Mouse (Mus musculus) neural tube, embryonic 14.5 days (tissue): Measurements from ENCODE around the gene Psd4. TPM values are rescaled to one million over a fixed set of nuclear protein-coding genes. Genes with fewer than 3 reads are reported as not detected.

ENCODE experiments used
- ATAC-seq: fragments of 200-750 bp; cut with Nextera tagmentation; 2 replicates; pipeline ENCODE4 v1.8.0; 2017; ENCODE audit warnings: low read depth, mild to moderate bottlenecking, moderate TSS enrichment, moderate library complexity
- H3K27ac ChIP-seq: fragments of 300-500 bp; sonication (generic); 2 replicates; pipeline ENCODE4 v1.5.1; 2014; ENCODE audit warnings: low read depth, mild to moderate bottlenecking, control low read depth, low read length, moderate library complexity, mixed read lengths
- H3K27me3 ChIP-seq: fragments of 300-500 bp; sonication (generic); 2 replicates; pipeline ENCODE4 v1.6.1; 2014; ENCODE audit warnings: low read length; ENCODE audit not compliant: control insufficient read depth, insufficient read depth
- H3K36me3 ChIP-seq: fragments of 300-500 bp; sonication (generic); 2 replicates; pipeline ENCODE4 v1.6.1; 2014; ENCODE audit warnings: low read length, mixed read lengths; ENCODE audit not compliant: control insufficient read depth, insufficient read depth
- H3K4me1 ChIP-seq: fragments of 300-500 bp; sonication (generic); 2 replicates; pipeline ENCODE4 v1.6.1; 2014; ENCODE audit warnings: low read length; ENCODE audit not compliant: control insufficient read depth, insufficient read depth
- H3K4me2 ChIP-seq: fragments of 300-500 bp; sonication (generic); 2 replicates; pipeline ENCODE4 v1.6.1; 2014; ENCODE audit warnings: mild to moderate bottlenecking, low read depth, low read length, control low read depth
- H3K4me3 ChIP-seq: fragments of 300-500 bp; sonication (generic); 2 replicates; pipeline ENCODE4 v1.5.1; 2014; ENCODE audit warnings: low read depth, low read length, control low read depth, mixed read lengths
- H3K9ac ChIP-seq: fragments of 300-500 bp; sonication (generic); replicated peaks from 2 replicates; pipeline ENCODE4 v1.6.1; 2014; ENCODE audit warnings: low read depth, mild to moderate bottlenecking, control low read depth, low read length, mixed read lengths
- H3K9me3 ChIP-seq: fragments of 300-500 bp; sonication (generic); 2 replicates; pipeline ENCODE4 v1.6.1; 2016; ENCODE audit warnings: low read length; ENCODE audit not compliant: control insufficient read depth
- WGBS: fragments of 180-500 bp; shearing (Covaris S2); extraction: QIAGEN DNeasy Blood & Tissue Kit; methylation state at CpG from one replicate; pipeline ENCODE4 v1.1.7; 2014; 5-methylcytosine and 5-hydroxymethylcytosine counted together
- polyA plus RNA-seq: library from polyadenylated mRNA; unstranded; fragments of >200 nt; fragmentation: Nextera tagmentation; extraction: Ambion mirVana; gene quantifications from 2 replicates; pipeline ENCODE4 v1.2.1, GENCODE M21; 2014

Gene Psd4
- polyA plus RNA-seq, 1 experiment from 2014 or later, result 1.4 TPM

DNA sequence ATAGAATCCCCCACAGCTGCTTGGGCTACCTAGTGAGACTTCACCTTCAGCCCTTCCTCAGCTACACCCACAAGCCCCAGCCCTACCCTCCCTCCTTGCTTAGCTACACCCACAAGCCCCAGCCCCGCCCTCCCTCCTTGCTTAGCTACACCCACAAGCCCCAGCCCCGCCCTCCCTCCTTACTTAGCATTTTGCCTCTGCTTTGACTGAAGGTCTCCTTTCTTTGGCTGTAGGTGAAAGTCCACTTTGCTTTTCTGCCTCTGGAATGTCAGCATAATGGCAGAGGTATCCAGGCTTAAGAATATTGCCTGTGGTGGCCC lies 93.4 kb downstream of the Psd4 start:
- Histone ChIP-seq H3K9me3 (no peaks in the 10 kb centered on the region), H3K4me1 (no peaks in the 10 kb centered on the region), H3K36me3 (no peaks in the 10 kb centered on the region), H3K27ac (no peak overlapping the region), H3K4me2 (no peak overlapping the region), H3K9ac (no peak overlapping the region), H3K27me3 (no peaks in the 10 kb centered on the region), H3K4me3 (no peak overlapping the region)
- no peak for ATAC-seq
- 16% methylated on average over 2 of the region's 2 CpGs for WGBS

Other genes starting within 250 kb of the Psd4 start
- not detected in 2 replicates for gene Il1f8, start 214.4 kb upstream of the Psd4 start, polyA plus RNA-seq
- gene Il1f9, start 181.1 kb upstream of the Psd4 start, polyA plus RNA-seq, result not detected in 2 replicates
- gene Il1f6, start 152.2 kb upstream of the Psd4 start, polyA plus RNA-seq, result not detected in 2 replicates
- gene Il1f5, start 90.6 kb upstream of the Psd4 start, polyA plus RNA-seq, result not detected in 2 replicates
- not detected in 2 replicates for gene Il1f10, start 76.4 kb upstream of the Psd4 start, polyA plus RNA-seq
- gene Il1rn, start 30.7 kb upstream of the Psd4 start, polyA plus RNA-seq, result 0.13 TPM in 1 of 2 replicates, not detected in the other
- gene Pax8, start 108.0 kb downstream of the Psd4 start, polyA plus RNA-seq, result 56.9 and 64.1 TPM in 2 replicates